Mouse (Mus musculus): ENCODE data around the gene Os9.

DNA sequence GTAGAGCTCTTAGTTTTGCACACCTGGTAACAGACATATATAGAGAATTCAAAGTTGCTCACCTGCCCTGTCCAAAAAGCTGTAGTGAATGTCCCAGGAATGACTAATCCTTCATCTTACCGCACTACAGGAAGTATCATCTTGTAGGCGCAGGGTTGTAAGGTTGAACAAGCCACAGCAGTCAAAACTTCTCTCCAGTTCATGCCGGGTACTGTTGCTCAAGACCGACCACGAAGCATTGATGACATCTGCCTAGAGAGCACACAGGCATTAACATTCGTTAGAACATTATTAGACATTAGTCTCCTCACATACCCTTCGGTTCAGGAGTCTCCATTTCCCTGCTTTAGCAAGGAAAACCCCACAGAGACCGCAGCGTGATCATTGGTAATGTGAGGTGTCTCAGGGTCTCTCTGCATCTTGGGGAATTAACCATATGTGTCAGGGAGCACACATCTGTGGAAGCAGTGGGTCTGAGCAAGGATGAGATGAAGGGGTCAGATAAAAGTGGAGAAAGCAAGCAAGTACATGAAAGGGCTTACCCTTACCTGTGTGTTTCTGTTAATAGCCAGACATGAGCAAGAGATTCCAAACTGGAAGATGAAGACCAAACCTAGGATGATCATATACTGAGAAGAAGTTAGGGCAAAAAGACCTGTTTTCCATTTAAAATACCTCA is 52.4 kb downstream of the Os9 start:
- TF ChIP-seq CTCF (IDR thresholded peaks at IDR 0.05; ENCODE audit: control insufficient read depth, insufficient read depth, insufficient replicate concordance, low read depth, low read length) (no peak), POLR2A (IDR thresholded peaks at IDR 0.05; ENCODE audit: control insufficient read depth, low read depth, low read length) (no peak)

Data from testis, adult 2 months (tissue).